Mouse (Mus musculus): ENCODE results near the gene Lrrc37a. TPM values are rescaled to one million over a fixed set of nuclear protein-coding genes. Genes with fewer than 3 reads are reported as not detected.
"Not testable (repeated sequence)": the region's sequence is repeated elsewhere in the genome, so short reads cannot be mapped to it uniquely, and the experiment has no call there.

The Lrrc37a gene
- polyA plus RNA-seq, 1 experiment from 2014 or later = not detected

DNA sequence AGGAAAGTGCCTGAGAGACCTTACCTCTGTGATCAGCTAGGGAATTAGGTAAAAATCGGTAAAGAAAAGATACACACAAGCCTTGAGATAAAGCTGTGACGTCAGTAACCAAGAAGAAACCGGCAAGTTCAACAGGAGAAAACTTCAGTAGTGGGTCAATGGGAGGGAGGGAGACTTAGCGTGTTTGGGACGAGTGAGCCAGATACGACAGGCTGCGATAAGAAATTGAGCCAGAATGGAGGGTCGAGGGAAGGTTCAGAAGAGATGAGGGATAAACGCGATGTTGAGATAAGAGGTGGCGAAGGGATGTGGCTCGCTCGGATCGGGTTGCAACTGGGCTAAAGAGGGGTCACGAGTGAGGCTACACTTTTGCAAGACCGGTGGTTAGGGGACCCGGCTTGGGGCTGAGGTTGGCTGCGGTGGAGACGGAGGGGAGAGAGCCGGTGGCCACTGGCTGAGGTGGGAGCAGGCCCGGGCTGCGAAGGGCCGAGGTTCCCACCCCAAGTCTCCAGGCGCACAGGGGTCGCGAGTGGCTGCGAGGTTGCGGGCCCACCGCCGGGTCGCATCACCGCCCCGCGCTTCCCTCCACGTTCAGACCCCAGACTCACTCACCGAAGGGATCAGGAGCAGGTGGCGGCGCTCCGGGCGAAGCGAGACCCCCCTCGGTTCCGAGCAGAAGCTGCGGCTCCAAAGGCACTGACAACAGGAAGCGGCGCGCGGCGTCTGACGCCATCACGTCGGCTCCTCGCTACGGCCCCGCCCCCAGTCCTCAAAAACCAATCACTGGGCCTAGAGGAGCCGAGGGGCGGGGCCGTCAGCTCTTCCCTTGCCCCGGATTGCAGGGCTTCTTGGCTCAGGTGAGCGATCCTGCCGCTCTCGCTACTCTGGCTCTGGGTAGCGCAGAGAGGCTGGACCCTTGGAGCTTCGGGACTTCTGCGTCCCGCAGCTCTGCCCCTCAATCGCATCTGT is 92.1 kb downstream of the Lrrc37a start, which contains the start of gene Plekhm1:
TSS of gene Plekhm1 (minus strand) at position 707 of the 969 bp plus-strand sequence.
- Histone ChIP-seq H3K4me1 (peaks cover 18% of the 10 kb centered on the region), H3K36me3 (peaks cover 7% of the 10 kb centered on the region; the same call in 1 of the 2 replicates), H3K27ac (peak within 1 kb of the TSS; percentile 90), H3K27me3 (ENCODE audit: insufficient read depth, poor library complexity, severe bottlenecking) (no peaks in the 10 kb centered on the region; the same call in 1 of the 2 replicates), H3K9me3 (no peaks in the 10 kb centered on the region), H3K4me3 (peak within 1 kb of the TSS; percentile 95)
- DNase-seq (ENCODE audit: low spot score) = peak; percentile 97
- WGBS = under 1% methylated on average over 67 of the region's 67 CpGs

DNA sequence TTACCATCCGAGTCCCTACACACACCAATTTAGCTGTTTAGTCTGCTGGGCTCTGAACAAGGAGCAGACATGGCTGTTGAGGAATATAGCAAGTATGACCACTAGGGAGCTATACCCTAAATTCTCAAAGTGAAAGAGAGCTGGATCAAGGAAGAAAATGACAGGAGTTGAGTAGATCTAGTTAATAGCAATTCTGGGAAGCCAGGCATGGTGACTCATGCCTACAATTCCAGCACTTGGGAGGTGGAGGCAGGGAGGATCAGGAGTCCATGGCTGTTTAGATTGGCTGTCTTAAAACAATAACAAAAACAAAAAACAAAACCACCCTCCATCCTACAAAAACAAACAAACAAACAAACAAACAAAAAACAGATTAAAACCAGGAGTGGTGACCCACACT is 93.1 kb downstream of the Lrrc37a start:
- peaks cover 7% of the 10 kb centered on the region; the same call in 1 of the 2 replicates for H3K36me3 ChIP-seq
- H3K9me3 ChIP-seq = no peaks in the 10 kb centered on the region
- DNase-seq (ENCODE audit: low spot score) = no peak
- no peak overlapping the region for H3K27ac ChIP-seq
- peak overlapping the region; percentile 95; the same call in 1 of the 2 replicates for H3K4me3 ChIP-seq
- peaks cover 18% of the 10 kb centered on the region for H3K4me1 ChIP-seq
- no peaks in the 10 kb centered on the region for H3K27me3 ChIP-seq (ENCODE audit: insufficient read depth, poor library complexity, severe bottlenecking)
- 84% methylated on average over 1 of the region's 1 CpGs for WGBS

GRCm38 (mm10) chr11:103408880-103409279 is 95.5 kb downstream of the Lrrc37a start:
- no peak for DNase-seq (ENCODE audit: low spot score)
- Histone ChIP-seq H3K27me3 (ENCODE audit: insufficient read depth, poor library complexity, severe bottlenecking) (no peaks in the 10 kb centered on the region), H3K4me3 (no peak overlapping the region), H3K9me3 (no peaks in the 10 kb centered on the region), H3K4me1 (peaks cover 18% of the 10 kb centered on the region), H3K27ac (no peak overlapping the region), H3K36me3 (peaks cover 13% of the 10 kb centered on the region)
- 91% methylated on average over 13 of the region's 13 CpGs for WGBS

DNA sequence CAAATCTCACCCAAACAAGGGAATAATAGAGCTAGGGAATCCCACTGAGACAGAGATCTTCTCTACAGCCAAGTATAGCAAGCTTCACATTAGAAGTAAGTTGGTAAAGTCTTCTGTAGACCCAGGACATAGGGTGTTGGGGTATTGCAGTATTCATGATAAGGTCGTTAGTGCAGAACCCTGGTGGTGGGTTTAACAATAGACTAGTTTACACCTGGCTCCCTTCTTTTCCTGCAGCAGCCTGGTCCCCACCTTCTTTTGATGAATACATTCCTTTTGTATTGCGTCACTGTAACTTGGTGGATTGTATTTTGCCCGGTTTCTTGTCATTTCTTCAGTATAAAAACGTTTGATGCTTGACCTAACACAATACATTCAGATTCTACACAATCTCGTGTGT is 97.3 kb downstream of the Lrrc37a start:
- not testable (repeated sequence) for H3K9me3 ChIP-seq; H3K27me3 ChIP-seq (ENCODE audit: insufficient read depth, poor library complexity, severe bottlenecking); H3K27ac ChIP-seq; DNase-seq (ENCODE audit: low spot score); H3K4me3 ChIP-seq
- WGBS = 62% methylated on average over 5 of the region's 5 CpGs
- Histone ChIP-seq H3K36me3 (peaks cover 25% of the 10 kb centered on the region), H3K4me1 (peaks cover 12% of the 10 kb centered on the region)

DNA sequence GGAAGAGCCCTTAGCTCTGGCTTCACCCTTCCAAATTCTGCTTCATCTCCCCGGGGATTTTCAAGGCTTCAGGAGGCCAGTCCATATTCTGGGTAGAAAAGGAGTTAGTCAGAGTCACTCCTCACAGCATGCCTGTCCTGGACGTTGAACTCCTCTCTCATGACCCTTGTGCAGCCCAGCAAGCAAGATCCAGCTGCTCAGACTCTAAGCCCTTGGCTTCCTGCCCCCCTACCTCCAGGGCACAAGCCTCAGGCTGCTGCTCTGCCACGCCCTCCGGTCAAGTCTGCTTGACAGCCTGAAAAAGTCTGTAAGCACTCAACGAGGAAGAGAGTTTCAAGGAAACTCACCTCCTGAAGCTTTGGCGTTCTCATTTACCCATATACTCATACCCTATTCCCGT is 97.8 kb downstream of the Lrrc37a start:
- Histone ChIP-seq H3K4me3 (no peak overlapping the region), H3K36me3 (peaks cover 25% of the 10 kb centered on the region)
- 74% methylated on average over 7 of the region's 7 CpGs for WGBS

GRCm38 (mm10) chr11:103405814-103406213 is 98.6 kb downstream of the Lrrc37a start:
- peaks cover 25% of the 10 kb centered on the region for H3K36me3 ChIP-seq
- H3K4me3 ChIP-seq = no peak overlapping the region
- no peak overlapping the region for H3K27ac ChIP-seq
- H3K27me3 ChIP-seq (ENCODE audit: insufficient read depth, poor library complexity, severe bottlenecking) = no peaks in the 10 kb centered on the region
- no peak for DNase-seq (ENCODE audit: low spot score)
- peaks cover 1% of the 10 kb centered on the region; the same call in 1 of the 2 replicates for H3K4me1 ChIP-seq
- WGBS = 89% methylated on average over 1 of the region's 1 CpGs
- no peaks in the 10 kb centered on the region for H3K9me3 ChIP-seq

More for the DNA sequence above, 97.8 kb downstream of the Lrrc37a start:
- no peaks in the 10 kb centered on the region for H3K27me3 ChIP-seq (ENCODE audit: insufficient read depth, poor library complexity, severe bottlenecking)
- H3K9me3 ChIP-seq = no peaks in the 10 kb centered on the region
- no peak for DNase-seq (ENCODE audit: low spot score)
- H3K27ac ChIP-seq = no peak overlapping the region
- H3K4me1 ChIP-seq = peaks cover 7% of the 10 kb centered on the region

- DNase-seq (ENCODE audit: low spot score) = no peak
- Histone ChIP-seq H3K4me1 (no peaks in the 10 kb centered on the region), H3K27ac (no peak overlapping the region), H3K9me3 (no peaks in the 10 kb centered on the region), H3K36me3 (peaks cover 25% of the 10 kb centered on the region), H3K4me3 (no peak overlapping the region), H3K27me3 (ENCODE audit: insufficient read depth, poor library complexity, severe bottlenecking) (no peaks in the 10 kb centered on the region)
Measured at GRCm38 (mm10) chr11:103404618-103405017, 99.8 kb downstream of the Lrrc37a start.

GRCm38 (mm10) chr11:103403776-103404175 is 100.6 kb downstream of the Lrrc37a start:
- Histone ChIP-seq H3K4me1 (no peaks in the 10 kb centered on the region), H3K27ac (no peak overlapping the region), H3K9me3 (no peaks in the 10 kb centered on the region), H3K36me3 (peaks cover 20% of the 10 kb centered on the region), H3K4me3 (no peak overlapping the region), H3K27me3 (ENCODE audit: insufficient read depth, poor library complexity, severe bottlenecking) (no peaks in the 10 kb centered on the region)
- WGBS = 60% methylated on average over 4 of the region's 4 CpGs
- DNase-seq (ENCODE audit: low spot score) = no peak

GRCm38 (mm10) chr11:103402738-103403137 is 101.7 kb downstream of the Lrrc37a start:
- H3K27me3 ChIP-seq (ENCODE audit: insufficient read depth, poor library complexity, severe bottlenecking) = no peaks in the 10 kb centered on the region
- H3K27ac ChIP-seq = no peak overlapping the region
- no peak for DNase-seq (ENCODE audit: low spot score)
- 94% methylated on average over 5 of the region's 5 CpGs for WGBS
- no peak overlapping the region for H3K4me3 ChIP-seq
- no peaks in the 10 kb centered on the region for H3K9me3 ChIP-seq
- H3K36me3 ChIP-seq = peaks cover 18% of the 10 kb centered on the region
- H3K4me1 ChIP-seq = no peaks in the 10 kb centered on the region

- no peaks in the 10 kb centered on the region for H3K27me3 ChIP-seq (ENCODE audit: insufficient read depth, poor library complexity, severe bottlenecking)
- no peaks in the 10 kb centered on the region for H3K9me3 ChIP-seq
- peaks cover 18% of the 10 kb centered on the region for H3K36me3 ChIP-seq
- WGBS = 45% methylated on average over 2 of the region's 2 CpGs
- no peak overlapping the region for H3K4me3 ChIP-seq
- H3K27ac ChIP-seq = no peak overlapping the region
- no peaks in the 10 kb centered on the region for H3K4me1 ChIP-seq
- no peak for DNase-seq (ENCODE audit: low spot score)
Measured at GRCm38 (mm10) chr11:103402198-103402597, 102.2 kb downstream of the Lrrc37a start.

Other genes starting within 250 kb of the Lrrc37a start
- gene Map3k14, start 237.1 kb downstream of the Lrrc37a start, polyA plus RNA-seq (2016; fragmentation: Nextera tagmentation; extraction: Ambion mirVana) = 1.7 and 2.1 TPM in 2 replicates
- gene Arhgap27, start 140.9 kb downstream of the Lrrc37a start, polyA plus RNA-seq (2016; fragmentation: Nextera tagmentation; extraction: Ambion mirVana) = 5.7 and 6.0 TPM in 2 replicates
- gene Plekhm1, start 91.9 kb downstream of the Lrrc37a start, polyA plus RNA-seq (2016; fragmentation: Nextera tagmentation; extraction: Ambion mirVana) = 6.7 and 6.9 TPM in 2 replicates
- gene Gm884, start 116.5 kb upstream of the Lrrc37a start, polyA plus RNA-seq (2016; fragmentation: Nextera tagmentation; extraction: Ambion mirVana) = not detected in 2 replicates
- not detected in 2 replicates for gene Lyzl6, start 134.3 kb upstream of the Lrrc37a start, polyA plus RNA-seq (2016; fragmentation: Nextera tagmentation; extraction: Ambion mirVana)
- gene Rprml, start 145.0 kb upstream of the Lrrc37a start, polyA plus RNA-seq (2016; fragmentation: Nextera tagmentation; extraction: Ambion mirVana) = 0.48 TPM in 1 of 2 replicates, not detected in the other
- 80.1 and 86.4 TPM in 2 replicates for gene Gosr2, start 193.3 kb upstream of the Lrrc37a start, polyA plus RNA-seq (2016; fragmentation: Nextera tagmentation; extraction: Ambion mirVana)
- 1.2 and 1.6 TPM in 2 replicates for gene Wnt9b, start 245.2 kb upstream of the Lrrc37a start, polyA plus RNA-seq (2016; fragmentation: Nextera tagmentation; extraction: Ambion mirVana)